Mouse (Mus musculus) Patski (cell line): ENCODE measurements at regions not wholly inside any gene's neighbourhood (a gene's known extent, or its start where the extent isn't known, plus 50 kb on each side); places are given as distances from the start of the nearest gene placed in this dataset.

ENCODE experiments used
- ATAC-seq: fragments of 100-300 bp; one replicate; pipeline ENCODE4 v1.8.0; 2021
- CTCF ChIA-PET: fragments of 350-600 bp; sonication (Branson Sonifier 250); formaldehyde crosslinking; loops from one replicate; lab custom pipeline; 2022; ENCODE audit warnings: inconsistent platforms; lab: Charles Lee
- POLR2A ChIA-PET: fragments of 350-600 bp; sonication (Branson Sonifier 250); formaldehyde crosslinking; loops from one replicate; lab custom pipeline; 2022; ENCODE audit warnings: antibody characterized with exemption, inconsistent platforms; lab: Charles Lee
- DNase-seq: peaks from one replicate; pipeline ENCODE4 v3.0.0-alpha.2; 2011; ENCODE audit warnings: low read depth, low spot score
- H3K27me3 ChIP-seq: fragments of 371-371 bp; one replicate; pipeline ENCODE4 v1.5.1; 2021
- CTCF ChIP-seq: fragments of 100-300 bp; IDR thresholded peaks from one replicate; pipeline ENCODE4 v1.5.1; 2021
- in situ Hi-C: fragments of 300-500 bp; cut with MboI; formaldehyde crosslinking; loops from 3 replicates; pipeline ENCODE4 v1.11.1; 2018; ENCODE audit warnings: low pct_unique_long_range_greater_than_20kb, mixed read lengths

DNA sequence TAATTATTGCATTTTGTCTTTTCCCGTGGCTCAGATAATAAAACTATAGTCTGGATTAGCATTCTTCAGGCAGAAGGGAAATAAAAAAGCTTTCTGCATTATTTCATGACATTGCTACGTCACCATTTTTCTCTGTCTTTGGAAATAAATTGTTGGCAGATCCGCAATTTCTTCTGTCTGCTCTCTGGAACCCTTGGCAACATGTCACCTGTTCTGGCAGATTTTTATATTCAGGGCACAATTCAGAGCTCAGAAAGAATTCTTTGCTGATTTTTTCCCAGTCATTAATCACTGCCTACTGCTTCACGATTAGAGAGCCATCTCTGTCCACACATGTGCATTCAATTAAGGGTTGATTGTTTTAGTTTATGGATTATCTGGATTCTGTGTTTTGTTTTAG is 460.5 kb downstream of the Cdh8 start:
- POLR2A ChIA-PET: no interaction called here
- DNase-seq (no peak), ATAC-seq (no peak)
- CTCF ChIA-PET: no interaction called here
- TF ChIP-seq CTCF: no peak
- no peaks in the 10 kb centered on the region for H3K27me3 ChIP-seq
- in situ Hi-C loops: no loop called here

DNA sequence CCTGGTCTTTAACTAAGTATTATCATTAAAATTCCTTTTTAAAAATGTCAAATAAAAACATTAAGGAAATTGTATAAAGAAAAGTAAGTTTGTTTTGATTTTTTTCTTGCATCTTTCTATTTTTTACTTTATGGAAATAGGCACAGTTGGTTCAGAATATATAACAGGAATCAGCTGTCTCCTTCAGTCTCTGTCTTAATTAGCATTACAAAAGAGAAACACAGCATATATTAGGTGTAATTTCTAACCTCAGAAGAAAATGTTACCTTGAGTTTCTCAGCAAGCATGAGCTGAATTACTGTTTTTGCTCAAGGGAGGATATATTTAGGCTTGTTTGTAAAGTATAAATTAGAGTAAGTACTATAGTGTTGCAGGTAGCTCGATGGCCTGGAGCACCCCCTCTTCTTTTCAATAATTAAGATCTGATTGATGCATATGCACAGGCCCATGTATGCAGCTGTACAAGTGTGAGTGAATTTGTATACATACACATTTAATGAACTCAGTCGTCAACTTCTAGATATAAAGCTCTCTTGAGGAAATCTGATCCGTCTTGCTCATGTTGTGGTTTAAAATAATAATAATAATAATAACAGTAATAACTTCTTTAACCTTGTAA is 503.0 kb downstream of the Cdh8 start:
- DNase-seq: no peak
- in situ Hi-C loops: no loop called here
- ATAC-seq: no peak
- ChIA-PET POLR2A (no interaction called here), CTCF (no interaction called here)
- H3K27me3 ChIP-seq: no peaks in the 10 kb centered on the region
- no peak for TF ChIP-seq CTCF

DNA sequence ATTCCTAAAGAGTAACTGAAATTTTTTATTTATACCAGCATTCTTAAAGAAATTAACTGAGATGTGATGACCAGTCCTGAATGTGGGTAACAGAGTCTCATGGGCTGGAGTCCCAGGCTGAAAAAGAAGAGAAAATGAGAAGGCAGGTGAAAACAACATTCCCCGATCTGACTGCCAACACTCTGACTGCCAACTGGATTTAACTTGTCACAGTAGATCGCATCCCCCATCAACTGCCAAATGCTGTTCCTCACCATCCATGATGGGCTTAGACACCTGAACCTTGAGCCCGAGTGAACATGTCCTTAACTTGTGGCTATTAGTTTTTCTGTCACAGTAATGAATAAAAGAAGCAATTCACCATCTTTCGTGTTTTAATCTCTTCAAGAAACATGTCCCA is 522.9 kb downstream of the Cdh8 start:
- CTCF ChIA-PET: no interaction called here
- no peak for ATAC-seq
- POLR2A ChIA-PET: no interaction called here
- in situ Hi-C loops: no loop called here
- no peaks in the 10 kb centered on the region for H3K27me3 ChIP-seq
- DNase-seq: no peak
- TF ChIP-seq CTCF: no peak

DNA sequence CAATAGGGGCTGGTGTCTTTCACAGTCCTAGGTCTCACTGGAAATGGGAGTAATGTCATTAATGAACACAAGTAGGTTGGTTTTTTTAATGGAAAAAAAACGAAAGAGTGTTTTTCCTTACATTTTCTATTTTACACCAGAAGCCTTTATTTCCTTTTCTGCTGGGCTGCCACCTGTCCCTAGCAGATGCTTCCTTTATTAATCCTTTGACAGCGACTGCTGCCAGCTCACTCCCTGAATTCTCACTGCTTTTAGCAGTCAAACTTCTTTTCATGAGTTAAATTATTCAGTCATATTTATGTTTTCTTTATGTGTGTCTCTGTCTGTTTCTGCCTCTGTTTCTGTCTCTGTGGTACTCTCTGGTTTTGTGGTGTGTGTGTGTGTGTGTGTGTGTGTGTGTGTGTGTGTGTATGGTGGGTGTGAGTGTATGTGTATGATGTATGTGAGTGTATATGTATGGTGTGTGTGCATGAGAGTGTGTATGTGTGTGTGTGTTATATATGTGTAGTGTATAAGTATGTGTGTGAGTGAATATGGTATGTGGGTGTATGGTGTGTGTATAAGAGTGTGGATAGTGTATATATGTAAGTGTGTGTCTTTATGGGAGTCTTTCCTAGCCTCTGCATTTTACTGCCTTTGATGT is 554.5 kb downstream of the Cdh8 start:
- no peak for DNase-seq
- ChIA-PET POLR2A (no interaction called here), CTCF (interaction anchor here (1.8 kb wide), 1 partner anchor 13 kb away, joined by 5 read pairs; no protein-coding TSS in a partner anchor)
- no peak for TF ChIP-seq CTCF
- no peaks in the 10 kb centered on the region for H3K27me3 ChIP-seq
- in situ Hi-C loops: no loop called here
- no peak for ATAC-seq

DNA sequence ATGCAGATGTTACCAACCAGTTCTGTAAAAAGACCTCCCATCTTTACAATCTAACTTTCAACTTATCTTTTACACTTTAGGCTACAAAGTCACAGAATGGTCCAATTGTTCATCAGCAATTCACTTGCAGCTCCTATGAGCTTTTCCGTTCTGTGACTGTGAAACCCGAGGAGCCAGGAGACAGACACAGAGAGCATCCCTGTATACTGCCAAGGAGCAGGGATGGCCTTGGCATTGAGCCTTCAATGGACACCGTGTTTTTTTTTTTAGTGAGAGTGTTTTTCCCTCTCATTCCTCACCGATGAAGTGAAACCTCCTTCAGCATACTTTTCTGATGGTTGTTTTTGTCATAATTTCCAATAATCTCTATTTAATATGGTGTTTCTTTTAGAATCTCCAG is 555.1 kb downstream of the Cdh8 start:
- CTCF ChIA-PET: no interaction called here
- no peak for TF ChIP-seq CTCF
- POLR2A ChIA-PET: no interaction called here
- DNase-seq (no peak), ATAC-seq (no peak)
- in situ Hi-C loops: no loop called here
- no peaks in the 10 kb centered on the region for H3K27me3 ChIP-seq

DNA sequence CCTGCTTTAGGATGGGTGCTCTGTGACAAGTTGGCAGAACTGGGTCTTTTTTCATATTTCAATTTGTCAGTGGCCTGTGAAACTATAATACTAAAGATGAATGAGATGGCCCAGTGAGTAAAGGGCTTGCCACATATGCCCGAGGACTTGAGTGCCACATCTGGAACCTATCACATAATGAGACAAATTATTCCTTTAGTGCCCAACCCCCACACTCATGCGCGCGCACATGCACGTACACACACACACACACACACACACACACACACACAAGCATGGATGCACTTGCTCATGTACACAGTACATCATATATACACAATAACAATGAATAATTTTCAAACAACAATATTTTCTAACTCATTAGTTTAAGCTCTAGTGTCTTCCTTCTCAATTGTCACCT is 555.9 kb downstream of the Cdh8 start:
- ATAC-seq (no peak), DNase-seq (no peak)
- ChIA-PET POLR2A (no interaction called here), CTCF (no interaction called here)
- in situ Hi-C loops: no loop called here
- TF ChIP-seq CTCF: no peak
- H3K27me3 ChIP-seq: no peaks in the 10 kb centered on the region

DNA sequence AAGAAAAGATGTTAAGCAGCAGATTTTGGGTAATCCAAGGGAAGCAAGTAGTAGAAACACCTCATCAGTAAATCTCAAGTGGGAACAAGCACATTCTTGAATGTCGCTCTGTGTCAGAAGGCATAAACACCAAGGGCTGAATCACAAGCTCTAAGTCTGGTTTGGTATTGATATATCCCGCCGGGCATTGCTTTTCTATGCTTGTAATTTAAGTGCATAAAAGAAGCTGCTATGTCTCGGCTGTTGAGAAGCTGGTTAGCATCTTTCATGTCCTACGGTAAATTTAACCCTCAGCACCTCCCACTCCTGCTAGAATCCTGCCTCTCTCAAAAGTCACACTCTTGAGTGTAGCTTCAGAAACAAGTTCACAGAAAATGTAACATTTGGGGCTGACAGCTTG is 586.8 kb downstream of the Cdh8 start:
- no peak for DNase-seq
- H3K27me3 ChIP-seq: no peaks in the 10 kb centered on the region
- ChIA-PET POLR2A (no interaction called here), CTCF (no interaction called here)
- in situ Hi-C loops: no loop called here
- no peak for TF ChIP-seq CTCF
- ATAC-seq: no peak

DNA sequence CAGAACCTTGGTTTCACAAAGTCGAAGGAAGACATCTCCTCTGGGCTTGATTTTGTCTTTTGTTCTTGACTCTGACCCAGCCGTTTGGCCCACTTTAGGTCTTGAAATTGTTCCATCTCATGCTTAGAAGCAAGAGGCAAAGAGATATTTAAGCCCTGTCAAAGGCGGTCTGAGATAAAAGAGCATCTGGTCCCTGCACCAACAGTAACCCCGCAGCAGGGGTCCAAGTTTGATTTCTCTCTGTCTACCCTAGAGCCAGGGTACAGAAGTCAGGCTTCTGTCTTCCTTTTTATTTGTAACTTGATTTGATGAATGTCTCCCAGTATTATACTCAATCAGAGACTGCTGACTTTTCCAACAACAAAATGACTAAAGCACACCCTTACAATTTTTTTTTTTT is 587.3 kb downstream of the Cdh8 start:
- no peaks in the 10 kb centered on the region for H3K27me3 ChIP-seq
- in situ Hi-C loops: no loop called here
- POLR2A ChIA-PET: no interaction called here
- DNase-seq (no peak), ATAC-seq (no peak)
- no peak for TF ChIP-seq CTCF
- CTCF ChIA-PET: no interaction called here

DNA sequence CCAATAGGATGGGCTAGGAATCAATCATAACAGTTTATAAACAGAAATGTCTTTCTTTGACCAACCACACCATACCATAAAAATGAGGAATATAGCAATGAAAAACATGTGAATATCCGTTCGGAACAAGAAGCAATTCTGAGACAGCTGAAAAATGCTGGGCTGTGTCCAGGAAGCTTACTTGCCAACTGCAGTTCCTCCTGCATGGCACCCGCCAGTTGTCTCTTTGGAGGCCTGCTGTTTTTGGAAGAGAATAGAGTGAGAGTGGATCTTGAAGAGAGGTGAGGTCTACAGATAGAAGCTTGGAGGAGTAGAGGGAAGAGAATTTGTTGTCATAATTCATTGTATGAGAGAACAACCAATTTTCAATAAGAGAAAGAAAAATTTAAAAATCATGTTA is 604.3 kb downstream of the Cdh8 start:
- H3K27me3 ChIP-seq: no peaks in the 10 kb centered on the region
- TF ChIP-seq CTCF: no peak
- no peak for ATAC-seq
- POLR2A ChIA-PET: no interaction called here
- CTCF ChIA-PET: no interaction called here
- in situ Hi-C loops: no loop called here
- no peak for DNase-seq

DNA sequence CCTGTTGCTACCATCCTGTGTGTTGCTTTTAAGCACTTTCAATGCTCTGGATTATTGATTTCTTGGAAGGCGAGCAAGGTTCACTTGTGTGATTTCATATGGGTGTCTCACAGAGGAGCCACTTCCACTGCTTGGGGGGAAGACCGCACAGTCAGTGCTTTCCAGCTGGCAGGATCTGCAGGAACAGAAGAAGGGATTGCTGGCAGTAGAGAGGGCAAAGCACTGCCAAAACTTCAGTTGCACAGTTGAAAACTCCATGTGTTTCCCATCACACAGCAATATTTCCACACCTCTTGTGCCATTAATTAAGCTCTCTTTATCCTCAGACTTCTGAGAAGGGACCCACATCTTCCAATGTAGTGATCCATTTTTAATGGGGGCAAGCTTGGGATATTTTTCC is 618.8 kb downstream of the Cdh8 start:
- DNase-seq (no peak), ATAC-seq (no peak)
- in situ Hi-C loops: no loop called here

DNA sequence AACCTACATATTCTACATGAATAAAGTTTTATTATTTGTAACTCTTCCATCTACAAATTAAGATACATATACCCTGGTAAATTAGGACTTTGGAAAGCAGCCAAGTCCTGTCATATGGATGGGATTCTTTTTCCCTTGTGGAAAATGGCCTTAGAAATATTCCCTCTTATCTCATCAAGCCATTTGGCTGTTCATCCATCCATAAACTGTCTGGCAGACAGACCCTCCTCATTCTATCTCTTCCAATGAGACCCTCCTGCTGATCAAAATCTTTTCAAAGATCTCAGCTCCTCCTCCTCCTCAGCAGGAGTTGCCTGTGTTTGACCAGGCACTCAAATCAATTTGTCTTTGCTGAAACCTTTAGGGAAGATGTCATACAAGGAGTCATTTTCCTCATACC is 649.2 kb downstream of the Cdh8 start:
- CTCF ChIA-PET: no interaction called here
- DNase-seq (no peak), ATAC-seq (no peak)
- in situ Hi-C loops: no loop called here
- no peak for TF ChIP-seq CTCF
- no peaks in the 10 kb centered on the region for H3K27me3 ChIP-seq
- POLR2A ChIA-PET: no interaction called here

More for the DNA sequence above, 618.8 kb downstream of the Cdh8 start:
- ChIA-PET POLR2A (no interaction called here), CTCF (no interaction called here)
- no peak for TF ChIP-seq CTCF
- H3K27me3 ChIP-seq: no peaks in the 10 kb centered on the region

DNA sequence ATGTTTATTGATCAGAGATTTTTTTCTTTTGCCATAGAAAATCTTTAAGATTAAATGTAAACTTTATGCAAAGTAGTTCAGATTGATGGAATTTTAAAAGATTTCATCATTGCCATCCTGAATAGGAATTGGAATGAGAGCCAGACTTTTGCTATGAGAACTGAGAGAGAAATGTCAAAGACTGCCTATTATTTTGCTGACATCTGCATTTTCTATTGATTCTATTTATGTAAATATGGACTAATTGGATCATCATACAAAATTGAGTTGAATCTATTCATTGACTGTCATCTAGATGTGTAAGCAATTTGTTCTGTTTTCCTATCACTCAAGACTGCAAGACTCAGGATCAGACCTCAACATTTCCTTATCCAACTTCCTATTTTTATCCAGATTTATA is 659.7 kb downstream of the Cdh8 start:
- ATAC-seq: no peak
- no peak for DNase-seq
- in situ Hi-C loops: no loop called here
- H3K27me3 ChIP-seq: peaks cover 3% of the 10 kb centered on the region
- ChIA-PET CTCF (no interaction called here), POLR2A (no interaction called here)
- no peak for TF ChIP-seq CTCF
